Mouse (Mus musculus) adrenal gland, postnatal 14 days (tissue): ENCODE data around the gene Usp29. TPM values are rescaled to one million over a fixed set of nuclear protein-coding genes. Genes with fewer than 3 reads are reported as not detected.

Source experiments
- DNase-seq: peaks from one replicate; pipeline ENCODE4 v3.0.0; 2021; ENCODE audit warnings: mixed read lengths
- long read RNA-seq, 2 experiments: library from polyadenylated mRNA; stranded (forward); transcript quantifications; one replicate each; pipeline ENCODE4 v2.0.0; 2021
- total RNA-seq: library from RNA; stranded (reverse); gene quantifications from 2 replicates; pipeline ENCODE4 v1.2.3, GENCODE M21; 2021

Gene Usp29
- total RNA-seq: 2.3 and 2.7 TPM in 2 replicates
- long read RNA-seq, experiment 1: 0 reads
- long read RNA-seq, experiment 2, partial matches to known transcripts: 0 of 1 reads
- long read RNA-seq, experiment 2, other reads (novel, unspliced or antisense): 1 of 1 reads

- peak; percentile 85 for DNase-seq
Observed at GRCm38 (mm10) chr7:6730241-6730640, at the start of gene Usp29, which contains the start of gene Peg3. Gene Usp29, plus strand, starts transcription at chr7:6730578. Gene Peg3, minus strand, starts transcription at chr7:6730431.

- DNase-seq: peak; percentile 63
Observed at GRCm38 (mm10) chr7:6685511-6685910, 44.9 kb upstream of the Usp29 start.

GRCm38 (mm10) chr7:6696241-6697045, 33.9 kb upstream of the Usp29 start, which contains the start of gene Zim1:
Gene Zim1, minus strand, starts transcription at chr7:6696450.
- DNase-seq: peak; percentile 92

- no peak for DNase-seq
Observed at GRCm38 (mm10) chr7:6699230-6699629, 31.1 kb upstream of the Usp29 start.

GRCm38 (mm10) chr7:6707416-6708015, 22.9 kb upstream of the Usp29 start:
- no peak for DNase-seq

- no peak for DNase-seq
Observed at GRCm38 (mm10) chr7:6708451-6709180, 21.8 kb upstream of the Usp29 start.

GRCm38 (mm10) chr7:6709396-6709795, 21.0 kb upstream of the Usp29 start:
- DNase-seq: no peak

- peak; percentile 89 for DNase-seq
Observed at GRCm38 (mm10) chr7:6727351-6728121, 2.8 kb upstream of the Usp29 start.

- peak; percentile 93 for DNase-seq
Observed at GRCm38 (mm10) chr7:6728263-6728931, 2.0 kb upstream of the Usp29 start.

GRCm38 (mm10) chr7:6729061-6729817, 1.1 kb upstream of the Usp29 start:
- peak; percentile 97 for DNase-seq

- no peak for DNase-seq
Observed at GRCm38 (mm10) chr7:6730801-6731200, 423 bp downstream of the Usp29 start.

- DNase-seq: no peak
Observed at GRCm38 (mm10) chr7:6731373-6731772, 995 bp downstream of the Usp29 start.

- DNase-seq: no peak
Observed at GRCm38 (mm10) chr7:6731930-6732329, 1.6 kb downstream of the Usp29 start.

- no peak for DNase-seq
Observed at GRCm38 (mm10) chr7:6736060-6736459, 5.7 kb downstream of the Usp29 start.

- DNase-seq: no peak
Observed at GRCm38 (mm10) chr7:6744281-6744904, 14.0 kb downstream of the Usp29 start.

GRCm38 (mm10) chr7:6749196-6749595, 18.8 kb downstream of the Usp29 start:
- DNase-seq: peak; percentile 41

- no peak for DNase-seq
Observed at GRCm38 (mm10) chr7:6753440-6753839, 23.1 kb downstream of the Usp29 start.

GRCm38 (mm10) chr7:6756777-6757291, 26.5 kb downstream of the Usp29 start:
- DNase-seq: no peak

GRCm38 (mm10) chr7:6759698-6760097, 29.3 kb downstream of the Usp29 start:
- DNase-seq: no peak

- DNase-seq: no peak
Observed at GRCm38 (mm10) chr7:6760170-6760569, 29.8 kb downstream of the Usp29 start.
